Mouse (Mus musculus): ENCODE results near the gene Amotl2. TPM values are rescaled to one million over a fixed set of nuclear protein-coding genes. Genes with fewer than 3 reads are reported as not detected.

Gene Amotl2
- polyA plus RNA-seq, 1 experiment from 2014 or later = 26.3 TPM

GRCm38 (mm10) chr9:102690891-102691290 lies 25.6 kb upstream of the Amotl2 start:
- ATAC-seq (ENCODE audit: insufficient read depth, low FRiP score) = no peak
- Histone ChIP-seq H3K9ac (ENCODE audit: low read length) (peak overlapping the region; percentile 73; the same call in 1 of the 2 replicates), H3K27ac (ENCODE audit: low read length) (0 out of 2 replicates have a peak overlapping the region, but pooled peaks have one; percentile 38), H3K4me2 (ENCODE audit: low read depth, low read length) (peak overlapping the region; percentile 99), H3K4me3 (replicated peaks; ENCODE audit: low read length) (peak overlapping the region; percentile 55), H3K9me3 (replicated peaks; ENCODE audit: control insufficient read depth, low read length) (no peaks in the 10 kb centered on the region), H3K4me1 (ENCODE audit: control insufficient read depth, insufficient read depth, low read length) (peaks cover 24% of the 10 kb centered on the region), H3K27me3 (ENCODE audit: control insufficient read depth, insufficient read depth, low read length) (no peaks in the 10 kb centered on the region), H3K36me3 (ENCODE audit: control insufficient read depth, insufficient read depth, low read length) (no peaks in the 10 kb centered on the region)
- WGBS = 14% methylated on average over 15 of the region's 15 CpGs

GRCm38 (mm10) chr9:102692564-102693475 lies 23.7 kb upstream of the Amotl2 start:
- 44% methylated on average over 9 of the region's 9 CpGs for WGBS
- H3K9me3 ChIP-seq (replicated peaks; ENCODE audit: control insufficient read depth, low read length) = no peaks in the 10 kb centered on the region
- H3K36me3 ChIP-seq (ENCODE audit: control insufficient read depth, insufficient read depth, low read length) = no peaks in the 10 kb centered on the region
- no peak overlapping the region for H3K4me3 ChIP-seq (replicated peaks; ENCODE audit: low read length)
- no peak overlapping the region for H3K9ac ChIP-seq (ENCODE audit: low read length)
- H3K27ac ChIP-seq (ENCODE audit: low read length) = no peak overlapping the region
- H3K4me2 ChIP-seq (ENCODE audit: low read depth, low read length) = no peak overlapping the region
- no peaks in the 10 kb centered on the region for H3K27me3 ChIP-seq (ENCODE audit: control insufficient read depth, insufficient read depth, low read length)
- peaks cover 24% of the 10 kb centered on the region for H3K4me1 ChIP-seq (ENCODE audit: control insufficient read depth, insufficient read depth, low read length)
- ATAC-seq (ENCODE audit: insufficient read depth, low FRiP score) = peak; percentile 41; the same call in 1 of the 2 replicates

DNA sequence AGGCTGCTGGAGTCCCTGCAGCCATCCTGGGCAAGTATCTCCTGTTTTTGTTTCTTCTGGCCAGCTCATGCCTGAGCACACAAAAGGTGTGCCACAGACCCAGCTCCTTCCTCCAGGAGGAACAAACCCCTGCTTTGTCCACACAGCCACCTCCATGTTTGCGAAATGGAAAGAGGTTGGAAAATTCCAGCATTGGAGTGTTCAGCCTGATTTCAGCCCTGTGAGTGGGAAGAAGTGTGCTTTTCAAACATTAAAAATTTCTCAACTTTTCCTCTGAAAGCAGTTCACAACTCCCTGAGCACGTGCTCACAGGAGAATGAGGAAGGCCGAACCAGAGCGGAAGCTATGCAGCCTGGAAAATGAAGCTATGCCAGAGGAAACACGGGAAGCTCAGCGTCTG lies 15.4 kb upstream of the Amotl2 start:
- 84% methylated on average over 6 of the region's 6 CpGs for WGBS
- Histone ChIP-seq H3K36me3 (ENCODE audit: control insufficient read depth, insufficient read depth, low read length) (no peaks in the 10 kb centered on the region), H3K9ac (ENCODE audit: low read length) (no peak overlapping the region), H3K27me3 (ENCODE audit: control insufficient read depth, insufficient read depth, low read length) (no peaks in the 10 kb centered on the region), H3K27ac (ENCODE audit: low read length) (no peak overlapping the region; the same call in 1 of the 2 replicates), H3K4me2 (ENCODE audit: low read depth, low read length) (no peak overlapping the region), H3K4me1 (ENCODE audit: control insufficient read depth, insufficient read depth, low read length) (no peaks in the 10 kb centered on the region), H3K9me3 (replicated peaks; ENCODE audit: control insufficient read depth, low read length) (no peaks in the 10 kb centered on the region), H3K4me3 (replicated peaks; ENCODE audit: low read length) (no peak overlapping the region)
- ATAC-seq (ENCODE audit: insufficient read depth, low FRiP score) = no peak

- Histone ChIP-seq H3K36me3 (ENCODE audit: control insufficient read depth, insufficient read depth, low read length) (no peaks in the 10 kb centered on the region), H3K27ac (ENCODE audit: low read length) (peak overlapping the region; percentile 39; the same call in 1 of the 2 replicates), H3K9me3 (replicated peaks; ENCODE audit: control insufficient read depth, low read length) (no peaks in the 10 kb centered on the region), H3K4me2 (ENCODE audit: low read depth, low read length) (no peak overlapping the region), H3K9ac (ENCODE audit: low read length) (peak overlapping the region; percentile 43; the same call in 1 of the 2 replicates), H3K4me3 (replicated peaks; ENCODE audit: low read length) (no peak overlapping the region), H3K27me3 (ENCODE audit: control insufficient read depth, insufficient read depth, low read length) (no peaks in the 10 kb centered on the region), H3K4me1 (ENCODE audit: control insufficient read depth, insufficient read depth, low read length) (peaks cover 4% of the 10 kb centered on the region; the same call in 1 of the 2 replicates)
- WGBS = 62% methylated on average over 15 of the region's 15 CpGs
- peak; percentile 55; the same call in 1 of the 2 replicates for ATAC-seq (ENCODE audit: insufficient read depth, low FRiP score)
Measured at GRCm38 (mm10) chr9:102709504-102710135, 6.9 kb upstream of the Amotl2 start.

DNA sequence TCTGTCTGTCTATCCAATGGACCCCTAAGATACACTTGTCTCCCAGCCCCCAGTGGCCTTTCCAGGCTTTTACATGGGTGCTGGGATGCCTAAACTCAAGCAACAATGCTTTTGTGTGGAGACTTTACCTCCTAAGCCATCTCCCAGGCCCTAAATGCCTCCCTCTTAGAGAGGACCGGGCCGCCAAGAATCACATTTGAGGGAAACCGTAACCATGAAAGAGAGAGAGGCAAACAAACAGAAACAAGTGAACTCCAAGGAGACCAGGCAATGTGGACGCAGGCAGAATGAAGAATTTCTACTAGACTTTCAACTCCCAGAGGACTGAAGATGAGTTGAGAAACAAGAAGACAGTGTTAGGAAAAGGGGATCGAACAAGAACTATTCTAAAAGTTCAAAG lies 6.0 kb upstream of the Amotl2 start:
- no peak for ATAC-seq (ENCODE audit: insufficient read depth, low FRiP score)
- no peaks in the 10 kb centered on the region for H3K36me3 ChIP-seq (ENCODE audit: control insufficient read depth, insufficient read depth, low read length)
- WGBS = 76% methylated on average over 5 of the region's 5 CpGs

DNA sequence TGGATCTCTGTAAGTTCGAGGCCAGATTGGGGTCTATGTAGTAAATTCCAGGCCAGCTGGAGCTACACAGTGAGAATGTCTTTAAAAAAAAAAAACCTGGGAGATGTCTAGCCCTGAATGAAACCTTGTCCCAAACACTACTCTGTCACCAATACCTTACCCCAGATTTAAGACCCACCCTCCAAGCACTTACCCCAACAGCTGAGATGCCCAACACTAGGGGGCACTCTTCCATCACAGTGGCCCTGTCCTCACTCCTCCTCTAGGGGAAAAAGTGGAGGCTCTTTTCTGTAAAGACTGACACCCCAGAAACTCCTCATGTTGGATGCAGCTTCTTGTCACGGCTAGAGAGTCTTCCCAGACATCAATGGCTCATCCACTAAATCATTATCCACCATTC lies 2.7 kb upstream of the Amotl2 start:
- H3K36me3 ChIP-seq (ENCODE audit: control insufficient read depth, insufficient read depth, low read length) = no peaks in the 10 kb centered on the region
- WGBS = 73% methylated on average over 2 of the region's 2 CpGs
- H3K4me2 ChIP-seq (ENCODE audit: low read depth, low read length) = no peak overlapping the region
- no peak for ATAC-seq (ENCODE audit: insufficient read depth, low FRiP score)
- H3K9ac ChIP-seq (ENCODE audit: low read length) = no peak overlapping the region
- H3K27ac ChIP-seq (ENCODE audit: low read length) = no peak overlapping the region
- H3K4me1 ChIP-seq (ENCODE audit: control insufficient read depth, insufficient read depth, low read length) = peaks cover 21% of the 10 kb centered on the region
- H3K9me3 ChIP-seq (replicated peaks; ENCODE audit: control insufficient read depth, low read length) = no peaks in the 10 kb centered on the region
- H3K4me3 ChIP-seq (replicated peaks; ENCODE audit: low read length) = no peak overlapping the region
- H3K27me3 ChIP-seq (ENCODE audit: control insufficient read depth, insufficient read depth, low read length) = no peaks in the 10 kb centered on the region

More for the DNA sequence above, 6.0 kb upstream of the Amotl2 start:
- H3K27ac ChIP-seq (ENCODE audit: low read length) = no peak overlapping the region
- no peaks in the 10 kb centered on the region for H3K9me3 ChIP-seq (replicated peaks; ENCODE audit: control insufficient read depth, low read length)
- no peak overlapping the region for H3K9ac ChIP-seq (ENCODE audit: low read length)
- no peak overlapping the region for H3K4me2 ChIP-seq (ENCODE audit: low read depth, low read length)
- H3K4me3 ChIP-seq (replicated peaks; ENCODE audit: low read length) = no peak overlapping the region
- peaks cover 11% of the 10 kb centered on the region for H3K4me1 ChIP-seq (ENCODE audit: control insufficient read depth, insufficient read depth, low read length)
- H3K27me3 ChIP-seq (ENCODE audit: control insufficient read depth, insufficient read depth, low read length) = no peaks in the 10 kb centered on the region

- Histone ChIP-seq H3K9ac (ENCODE audit: low read length) (peak overlapping the region; percentile 4; the same call in 1 of the 2 replicates), H3K4me2 (ENCODE audit: low read depth, low read length) (no peak overlapping the region), H3K27ac (ENCODE audit: low read length) (no peak overlapping the region), H3K36me3 (ENCODE audit: control insufficient read depth, insufficient read depth, low read length) (no peaks in the 10 kb centered on the region), H3K4me3 (replicated peaks; ENCODE audit: low read length) (no peak overlapping the region), H3K9me3 (replicated peaks; ENCODE audit: control insufficient read depth, low read length) (no peaks in the 10 kb centered on the region), H3K4me1 (ENCODE audit: control insufficient read depth, insufficient read depth, low read length) (peaks cover 28% of the 10 kb centered on the region), H3K27me3 (ENCODE audit: control insufficient read depth, insufficient read depth, low read length) (no peaks in the 10 kb centered on the region)
- WGBS = 15% methylated on average over 7 of the region's 7 CpGs
- ATAC-seq (ENCODE audit: insufficient read depth, low FRiP score) = no peak
Measured at GRCm38 (mm10) chr9:102714893-102715505, 1.5 kb upstream of the Amotl2 start.

GRCm38 (mm10) chr9:102715506-102715900 lies 969 bp upstream of the Amotl2 start:
- H3K9me3 ChIP-seq (replicated peaks; ENCODE audit: control insufficient read depth, low read length) = no peaks in the 10 kb centered on the region
- H3K27ac ChIP-seq (ENCODE audit: low read length) = no peak overlapping the region
- H3K36me3 ChIP-seq (ENCODE audit: control insufficient read depth, insufficient read depth, low read length) = peaks cover 5% of the 10 kb centered on the region
- no peaks in the 10 kb centered on the region for H3K27me3 ChIP-seq (ENCODE audit: control insufficient read depth, insufficient read depth, low read length)
- H3K9ac ChIP-seq (ENCODE audit: low read length) = peak overlapping the region; percentile 1; the same call in 1 of the 2 replicates
- ATAC-seq (ENCODE audit: insufficient read depth, low FRiP score) = no peak
- 59% methylated on average over 2 of the region's 2 CpGs for WGBS
- no peak overlapping the region for H3K4me2 ChIP-seq (ENCODE audit: low read depth, low read length)
- H3K4me3 ChIP-seq (replicated peaks; ENCODE audit: low read length) = no peak overlapping the region
- H3K4me1 ChIP-seq (ENCODE audit: control insufficient read depth, insufficient read depth, low read length) = peaks cover 33% of the 10 kb centered on the region

All from stomach, embryonic 16.5 days (tissue).